Mouse (Mus musculus): ENCODE data around the gene Tvp23a. TPM values are rescaled to one million over a fixed set of nuclear protein-coding genes. Genes with fewer than 3 reads are reported as not detected.

Tvp23a gene
- total RNA-seq, 2 experiments from 2014 or later: 31.7 to 32.9 TPM

DNA sequence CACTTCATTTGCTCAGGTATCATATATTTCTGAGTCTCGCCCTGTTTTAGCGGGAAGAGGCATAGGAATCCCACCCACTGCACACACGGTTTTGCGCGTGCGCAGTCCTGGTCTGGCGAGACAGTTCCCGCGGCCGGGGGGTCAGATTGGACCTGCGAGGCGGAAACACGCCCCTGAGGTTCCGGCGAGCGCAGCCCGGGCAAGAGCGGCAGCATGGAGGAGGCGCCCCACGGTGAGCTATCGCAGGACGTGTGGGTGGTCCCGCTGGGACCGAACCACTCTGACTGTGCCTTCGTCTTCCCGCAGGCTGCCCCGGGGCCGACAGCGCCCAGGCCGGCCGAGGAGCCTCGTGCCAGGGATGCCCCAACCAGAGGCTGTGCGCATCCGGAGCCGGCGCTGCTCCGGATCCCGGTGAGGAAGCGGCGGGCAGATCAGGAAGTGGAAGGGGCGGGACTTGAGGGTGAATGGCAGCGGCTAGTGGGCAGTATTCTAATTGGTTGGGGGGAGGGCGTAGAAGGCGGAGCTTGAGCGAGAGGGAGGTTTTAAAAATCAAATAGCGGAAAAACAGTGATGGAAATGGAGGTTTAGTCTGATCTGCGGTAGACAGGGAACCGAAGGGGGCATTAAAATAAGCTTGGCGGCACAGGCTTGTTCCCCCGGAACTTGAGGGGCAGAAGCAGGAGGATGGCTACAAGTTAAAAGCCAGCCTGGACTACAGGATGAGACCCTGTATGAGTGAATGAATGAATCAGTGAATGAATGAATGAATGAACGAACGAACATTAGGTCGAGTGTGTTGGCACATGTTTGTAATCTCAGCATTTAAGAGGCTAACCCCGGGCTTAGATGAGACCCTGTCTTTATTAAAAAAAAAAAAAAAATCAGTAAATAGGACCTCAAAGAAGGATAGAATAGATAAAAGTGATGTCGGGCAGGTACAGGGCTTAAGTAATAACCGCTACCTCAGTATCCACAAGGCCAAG is 35.1 kb downstream of the Tvp23a start, which contains the start of gene Nubp1:
Nubp1 (plus strand) TSS at position 185 of the 983 bp plus-strand sequence.
- peak; percentile 94 for DNase-seq (ENCODE audit: low spot score in 2 of 2)
- intact Hi-C loops (cut with DNase I): no loop called here

DNA sequence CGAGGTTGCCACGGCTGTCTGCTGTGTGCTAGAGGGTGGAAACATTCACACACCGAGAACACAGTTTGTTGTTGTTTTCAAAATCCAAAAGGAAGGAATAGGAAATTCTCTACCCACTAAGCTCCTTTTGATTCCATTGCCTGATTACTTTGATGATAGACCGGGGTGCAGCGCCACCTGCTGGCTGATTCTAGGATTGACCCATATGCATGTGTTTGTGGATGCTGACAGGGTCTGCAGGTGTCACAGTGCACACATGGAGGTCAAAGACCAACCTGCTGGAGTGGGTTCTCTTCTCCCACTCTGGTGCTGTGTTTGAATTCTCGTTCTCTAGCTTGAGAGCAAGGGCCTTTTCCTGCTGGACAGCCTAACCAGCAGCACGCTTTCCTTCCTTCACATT is 48.0 kb downstream of the Tvp23a start:
- DNase-seq (ENCODE audit: low spot score in 2 of 2): peak; percentile 82 to 88
- intact Hi-C loops (cut with DNase I): loop anchor here (5.0 kb wide), 2 partner anchors 117 to 312 kb away; no protein-coding TSS in a partner anchor

- intact Hi-C loops (cut with DNase I): loop anchor here (5.0 kb wide), 2 partner anchors 116 to 311 kb away; no protein-coding TSS in a partner anchor
- DNase-seq (ENCODE audit: low spot score in 2 of 2): no peak
Measured at GRCm38 (mm10) chr16:10398755-10399154, 48.4 kb downstream of the Tvp23a start.

DNA sequence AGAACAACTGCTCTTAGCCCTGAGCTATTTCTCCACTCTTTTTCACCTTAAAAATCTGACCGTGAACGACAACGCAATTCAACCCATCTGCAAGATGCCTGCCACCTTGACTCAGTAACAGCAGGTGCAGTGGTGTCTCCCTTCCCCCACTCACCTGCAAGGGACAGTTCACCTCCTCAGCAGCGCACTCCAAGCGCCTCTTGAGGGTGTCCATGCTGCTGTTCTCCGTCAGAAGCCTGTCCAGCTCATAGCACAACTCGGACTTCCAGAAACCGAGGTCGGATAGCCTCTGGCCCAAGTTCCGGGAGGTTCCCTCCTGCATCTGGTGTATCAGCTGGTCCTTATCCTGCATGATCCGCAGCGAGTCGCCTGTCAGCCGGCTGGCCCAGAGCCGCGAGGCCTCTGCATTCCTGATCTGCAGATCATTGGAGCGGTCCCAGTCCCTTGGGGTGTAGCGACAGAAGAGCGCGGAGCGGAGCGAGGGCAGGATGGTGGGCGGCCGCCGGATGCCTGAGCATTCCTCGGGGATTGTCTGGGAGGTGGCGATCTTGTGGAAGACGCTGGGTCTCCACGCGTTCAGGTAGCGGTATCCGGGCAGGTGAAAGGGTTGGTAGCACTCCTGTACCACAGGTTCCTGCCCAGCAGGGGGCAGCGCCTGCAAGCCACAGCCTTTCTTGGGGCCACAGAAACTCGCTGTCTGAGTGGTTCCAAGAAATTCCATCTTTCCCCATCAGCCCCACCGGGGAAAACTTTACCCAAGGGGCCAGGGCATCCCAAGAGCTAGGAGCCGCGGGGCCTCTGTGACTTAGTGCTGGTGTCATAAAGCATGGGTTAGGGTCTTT is 52.2 kb downstream of the Tvp23a start, which contains the start of gene Tekt5:
Tekt5 (minus strand) TSS at position 792 of the 842 bp plus-strand sequence.
- intact Hi-C loops (cut with DNase I): loop anchor here (5.0 kb wide), 2 partner anchors 113 to 308 kb away; no protein-coding TSS in a partner anchor
- DNase-seq (ENCODE audit: low spot score in 2 of 2): peak; percentile 45 to 48

- DNase-seq (ENCODE audit: low spot score in 2 of 2): no peak
- intact Hi-C loops (cut with DNase I): no loop called here
Measured at GRCm38 (mm10) chr16:10392587-10392986, 54.6 kb downstream of the Tvp23a start.

DNA sequence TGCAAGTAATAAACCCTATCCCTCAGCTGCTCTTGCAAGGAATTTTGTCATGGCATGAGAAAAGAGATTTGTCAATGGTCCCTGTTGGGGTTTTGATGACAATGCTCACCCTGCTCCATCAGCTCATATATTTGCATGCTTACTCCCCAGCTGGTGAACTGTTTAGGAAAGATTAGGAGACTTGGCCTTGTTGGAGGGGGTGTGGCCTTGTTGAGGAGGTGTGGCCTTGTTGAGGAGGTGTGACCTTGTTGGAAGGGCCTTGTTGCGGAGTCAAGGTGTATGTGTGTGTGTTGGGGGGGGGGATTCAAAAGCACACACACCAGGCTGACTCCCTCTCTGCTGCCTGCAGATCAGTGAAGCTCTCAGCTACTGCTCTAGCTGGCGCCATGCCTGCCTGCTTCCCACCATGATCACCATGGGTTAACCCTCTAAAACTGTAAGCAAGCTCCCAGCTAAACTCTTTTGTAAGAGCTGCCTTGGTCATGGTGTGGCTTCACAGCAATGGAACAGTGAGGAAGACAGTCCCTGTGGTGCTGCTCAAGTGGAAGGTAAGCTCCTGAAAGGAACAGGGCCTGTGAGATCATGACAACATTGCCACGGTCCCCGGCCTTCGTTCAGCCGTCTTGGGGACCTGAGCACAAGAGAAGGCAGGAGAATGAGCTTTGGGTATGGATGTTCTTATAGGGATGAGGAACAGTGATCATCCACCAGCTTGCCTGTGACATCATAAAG is 58.4 kb downstream of the Tvp23a start:
- no peak for DNase-seq (ENCODE audit: low spot score in 2 of 2)
- intact Hi-C loops (cut with DNase I): no loop called here

DNA sequence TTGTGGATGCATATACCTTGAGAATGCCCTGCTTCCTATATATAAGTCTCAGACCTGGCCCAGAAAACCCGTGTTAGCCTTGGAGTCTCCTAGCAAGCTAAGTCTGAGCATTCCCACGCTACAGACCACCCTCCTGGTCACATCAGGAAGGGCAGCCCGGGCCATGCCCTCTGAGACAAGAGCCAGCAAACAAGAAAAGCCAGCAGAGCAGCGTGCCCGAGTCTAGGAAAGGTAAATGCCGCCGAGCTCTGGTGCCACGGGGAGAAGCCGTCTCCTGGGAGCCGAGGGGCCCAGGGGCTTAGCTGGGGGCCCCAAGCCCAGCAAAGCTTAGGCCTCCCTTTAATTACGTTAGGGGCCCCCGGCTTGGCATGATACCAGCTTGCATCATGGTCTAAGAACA is 61.9 kb downstream of the Tvp23a start:
- no peak for DNase-seq (ENCODE audit: low spot score in 2 of 2)
- intact Hi-C loops (cut with DNase I): no loop called here

- intact Hi-C loops (cut with DNase I): no loop called here
Measured at GRCm38 (mm10) chr16:10384544-10384943, 62.6 kb downstream of the Tvp23a start.

DNA sequence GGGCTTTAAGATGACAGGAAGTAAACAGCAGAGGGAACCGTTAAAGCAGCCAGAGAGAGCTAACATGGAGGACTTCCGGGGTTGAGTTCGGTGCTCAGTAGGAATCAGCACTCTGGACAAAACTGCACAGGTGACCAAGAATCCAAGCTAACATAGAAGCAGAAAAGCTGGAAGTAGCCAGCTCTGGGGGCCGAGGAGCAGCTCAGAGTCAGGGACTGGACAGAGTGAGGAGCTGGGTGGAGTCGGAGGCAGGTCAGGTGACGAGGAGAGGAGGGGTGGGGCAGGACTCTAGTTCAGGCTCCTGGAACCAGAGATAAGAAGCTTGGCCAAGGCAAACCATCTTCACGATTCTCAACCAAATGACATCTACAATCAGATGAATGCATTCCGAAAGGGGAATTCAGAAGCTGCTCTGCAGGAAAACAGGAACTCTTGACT is 63.1 kb downstream of the Tvp23a start:
- no peak for DNase-seq (ENCODE audit: low spot score in 2 of 2)
- intact Hi-C loops (cut with DNase I): no loop called here

More at GRCm38 (mm10) chr16:10384544-10384943, 62.6 kb downstream of the Tvp23a start:
- no peak for DNase-seq (ENCODE audit: low spot score in 2 of 2)

DNA sequence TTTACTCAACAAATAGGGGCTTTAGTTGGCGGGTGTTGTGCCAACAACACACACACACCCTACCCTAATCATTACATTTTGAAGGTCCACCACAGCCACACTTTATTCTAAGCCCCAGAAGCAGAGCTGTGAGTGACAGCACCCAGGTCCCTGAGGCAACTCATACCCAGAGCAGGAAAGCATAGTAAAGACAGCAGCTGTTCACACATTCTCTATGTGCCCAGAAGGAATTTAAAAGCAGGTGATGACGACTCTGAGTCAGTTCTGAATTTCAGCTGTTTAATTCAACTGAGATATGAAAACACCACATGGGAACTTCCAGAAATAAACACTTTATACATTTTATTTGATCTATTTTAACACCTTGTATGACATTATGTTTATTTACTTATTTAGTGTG is 67.6 kb downstream of the Tvp23a start:
- intact Hi-C loops (cut with DNase I): no loop called here
- peak; percentile 35 to 82 for DNase-seq (ENCODE audit: low spot score in 2 of 2)

DNA sequence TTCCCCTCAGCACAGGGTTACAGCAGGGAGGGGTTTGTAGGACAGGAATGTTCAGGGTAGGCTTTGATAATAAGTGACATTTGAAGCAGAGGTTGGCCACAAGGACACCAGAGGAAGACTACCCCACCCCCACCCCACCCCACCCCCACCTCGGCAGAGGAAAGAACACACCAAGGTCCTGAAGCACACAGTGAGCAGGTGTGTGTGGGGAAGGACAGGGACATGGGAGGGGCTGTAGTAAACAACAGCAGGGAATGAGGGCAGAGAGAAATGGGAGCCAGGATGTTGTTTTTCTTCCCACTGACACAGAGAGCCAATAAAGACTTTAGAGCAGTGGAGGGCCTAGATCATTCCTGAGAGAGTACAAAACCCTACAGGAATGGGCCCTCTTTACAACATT is 69.9 kb downstream of the Tvp23a start:
- intact Hi-C loops (cut with DNase I): no loop called here

DNA sequence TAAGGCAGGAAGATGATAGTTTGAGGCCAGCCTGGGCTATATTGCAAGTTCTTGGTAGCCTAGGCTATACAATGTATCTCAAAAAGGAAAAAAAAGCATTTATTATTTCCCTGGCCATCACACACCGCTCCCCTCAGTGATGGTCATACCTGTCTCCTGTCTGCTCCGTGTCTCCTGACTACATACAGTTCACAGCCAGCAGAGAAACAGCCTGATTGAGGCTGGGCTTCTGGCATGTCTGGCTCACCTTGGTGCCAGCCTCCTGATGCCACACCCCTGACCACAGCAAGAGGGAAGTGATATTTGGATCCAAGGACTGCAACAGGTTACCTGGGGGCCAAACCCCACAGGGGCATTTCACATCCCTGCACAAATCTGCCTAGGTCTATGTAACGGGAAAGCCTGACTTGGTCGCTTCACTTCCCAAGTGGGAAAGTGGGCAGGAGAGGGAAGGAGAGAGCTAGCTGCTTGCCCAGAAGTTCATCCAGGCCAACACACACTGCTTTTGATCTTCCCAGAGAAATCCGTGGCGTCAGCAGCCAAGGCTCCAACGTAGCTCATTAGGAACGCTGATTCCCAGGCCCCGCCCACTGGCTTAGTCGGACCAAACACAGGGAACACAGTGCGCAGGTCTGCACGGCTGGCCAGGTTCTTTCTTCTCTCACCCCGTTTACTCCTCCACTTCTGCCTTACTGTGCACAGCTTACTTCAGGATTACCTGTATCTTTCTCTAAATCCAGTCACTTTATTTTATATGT is 72.7 kb downstream of the Tvp23a start:
- intact Hi-C loops (cut with DNase I): loop anchor here (2.0 kb wide), 1 partner anchor 28 kb away; no protein-coding TSS in a partner anchor
- DNase-seq (ENCODE audit: low spot score in 2 of 2): peak; percentile 15 to 18

More for the DNA sequence above, 69.9 kb downstream of the Tvp23a start:
- no peak for DNase-seq (ENCODE audit: low spot score in 2 of 2)

GRCm38 (mm10) chr16:10372372-10372771 is 74.8 kb downstream of the Tvp23a start:
- intact Hi-C loops (cut with DNase I): no loop called here
- no peak for DNase-seq (ENCODE audit: low spot score in 2 of 2)

Other genes starting within 250 kb of the Tvp23a start
- 10 to 100 TPM; 13.8 to 14.5 TPM for gene Emp2, start 133.4 kb downstream of the Tvp23a start, total RNA-seq (2021)
- 1 to 10 TPM; 6.5 to 8.6 TPM for gene Tekt5, start 51.9 kb downstream of the Tvp23a start, total RNA-seq (2021)
- gene Nubp1, start 35.4 kb downstream of the Tvp23a start, total RNA-seq (2021): 10 to 100 TPM; 16.4 to 21.1 TPM
- under 1 TPM; 0.07 to 0.23 TPM for gene Ciita, start 32.7 kb upstream of the Tvp23a start, total RNA-seq (2021)
- 10 to 100 TPM; 59.5 to 64.8 TPM for gene Dexi, start 95.7 kb upstream of the Tvp23a start, total RNA-seq (2021)
- 10 to 100 TPM; 89.7 to 91.1 TPM for gene Clec16a, start 98.0 kb upstream of the Tvp23a start, total RNA-seq (2021)

Data from left cerebral cortex, postnatal 25 days (tissue).